Mouse (Mus musculus): ENCODE results near the gene Rnf183.
"Not testable (repeated sequence)": the region's sequence is repeated elsewhere in the genome, so short reads cannot be mapped to it uniquely, and the experiment has no call there.

The Rnf183 gene

GRCm38 (mm10) chr4:62435081-62435480 is at the start of gene Rnf183:
TSS of gene Rnf183 (minus strand) at chr4:62435252.
- in situ Hi-C loops (cut with MboI; ENCODE audit: low pct_unique_long_range_greater_than_20kb in 1 of 2, low sequenced_read_pairs in 2 of 2, unreplicated experiment in 1 of 2) = no loop called here

GRCm38 (mm10) chr4:62480709-62481605 is 45.9 kb upstream of the Rnf183 start:
- in situ Hi-C loops (cut with MboI; ENCODE audit: low pct_unique_long_range_greater_than_20kb in 1 of 2, low sequenced_read_pairs in 2 of 2, unreplicated experiment in 1 of 2) = no loop called here

- in situ Hi-C loops (cut with MboI; ENCODE audit: low pct_unique_long_range_greater_than_20kb in 1 of 2, low sequenced_read_pairs in 2 of 2, unreplicated experiment in 1 of 2) = no loop called here
These were observed 45.1 kb upstream of the Rnf183 start, which contains the start of gene Bspry for GRCm38 (mm10) chr4:62479937-62480708. TSS of gene Bspry (plus strand) at chr4:62480053.

GRCm38 (mm10) chr4:62479593-62479936 is 44.5 kb upstream of the Rnf183 start:
- in situ Hi-C loops (cut with MboI; ENCODE audit: low pct_unique_long_range_greater_than_20kb in 1 of 2, low sequenced_read_pairs in 2 of 2, unreplicated experiment in 1 of 2) = not testable (repeated sequence)

GRCm38 (mm10) chr4:62477542-62478244 is 42.6 kb upstream of the Rnf183 start:
- in situ Hi-C loops (cut with MboI; ENCODE audit: low pct_unique_long_range_greater_than_20kb in 1 of 2, low sequenced_read_pairs in 2 of 2, unreplicated experiment in 1 of 2) = no loop called here

- in situ Hi-C loops (cut with MboI; ENCODE audit: low pct_unique_long_range_greater_than_20kb in 1 of 2, low sequenced_read_pairs in 2 of 2, unreplicated experiment in 1 of 2) = no loop called here
These were observed 40.7 kb upstream of the Rnf183 start for GRCm38 (mm10) chr4:62475793-62476192.

- in situ Hi-C loops (cut with MboI; ENCODE audit: low pct_unique_long_range_greater_than_20kb in 1 of 2, low sequenced_read_pairs in 2 of 2, unreplicated experiment in 1 of 2) = no loop called here
These were observed 40.1 kb upstream of the Rnf183 start for GRCm38 (mm10) chr4:62475131-62475530.

GRCm38 (mm10) chr4:62472071-62472470 is 37.0 kb upstream of the Rnf183 start:
- in situ Hi-C loops (cut with MboI; ENCODE audit: low pct_unique_long_range_greater_than_20kb in 1 of 2, low sequenced_read_pairs in 2 of 2, unreplicated experiment in 1 of 2) = no loop called here

GRCm38 (mm10) chr4:62470598-62471051 is 35.6 kb upstream of the Rnf183 start, which contains the start of gene Wdr31:
TSS of gene Wdr31 (minus strand) at chr4:62470896.
- in situ Hi-C loops (cut with MboI; ENCODE audit: low pct_unique_long_range_greater_than_20kb in 1 of 2, low sequenced_read_pairs in 2 of 2, unreplicated experiment in 1 of 2) = no loop called here

- in situ Hi-C loops (cut with MboI; ENCODE audit: low pct_unique_long_range_greater_than_20kb in 1 of 2, low sequenced_read_pairs in 2 of 2, unreplicated experiment in 1 of 2) = no loop called here
These were observed 33.1 kb upstream of the Rnf183 start for GRCm38 (mm10) chr4:62468158-62468557.

GRCm38 (mm10) chr4:62463124-62463523 is 28.1 kb upstream of the Rnf183 start:
- in situ Hi-C loops (cut with MboI; ENCODE audit: low pct_unique_long_range_greater_than_20kb in 1 of 2, low sequenced_read_pairs in 2 of 2, unreplicated experiment in 1 of 2) = no loop called here

GRCm38 (mm10) chr4:62460348-62460747 is 25.3 kb upstream of the Rnf183 start:
- in situ Hi-C loops (cut with MboI; ENCODE audit: low pct_unique_long_range_greater_than_20kb in 1 of 2, low sequenced_read_pairs in 2 of 2, unreplicated experiment in 1 of 2) = no loop called here

- in situ Hi-C loops (cut with MboI; ENCODE audit: low pct_unique_long_range_greater_than_20kb in 1 of 2, low sequenced_read_pairs in 2 of 2, unreplicated experiment in 1 of 2) = no loop called here
These were observed 24.0 kb upstream of the Rnf183 start for GRCm38 (mm10) chr4:62459081-62459480.

GRCm38 (mm10) chr4:62454995-62455394 is 19.9 kb upstream of the Rnf183 start:
- in situ Hi-C loops (cut with MboI; ENCODE audit: low pct_unique_long_range_greater_than_20kb in 1 of 2, low sequenced_read_pairs in 2 of 2, unreplicated experiment in 1 of 2) = no loop called here

GRCm38 (mm10) chr4:62440986-62441385 is 5.9 kb upstream of the Rnf183 start:
- in situ Hi-C loops (cut with MboI; ENCODE audit: low pct_unique_long_range_greater_than_20kb in 1 of 2, low sequenced_read_pairs in 2 of 2, unreplicated experiment in 1 of 2) = no loop called here

- in situ Hi-C loops (cut with MboI; ENCODE audit: low pct_unique_long_range_greater_than_20kb in 1 of 2, low sequenced_read_pairs in 2 of 2, unreplicated experiment in 1 of 2) = no loop called here
These were observed 5.5 kb upstream of the Rnf183 start for GRCm38 (mm10) chr4:62440544-62440943.

GRCm38 (mm10) chr4:62439793-62440192 is 4.7 kb upstream of the Rnf183 start:
- in situ Hi-C loops (cut with MboI; ENCODE audit: low pct_unique_long_range_greater_than_20kb in 1 of 2, low sequenced_read_pairs in 2 of 2, unreplicated experiment in 1 of 2) = no loop called here

- in situ Hi-C loops (cut with MboI; ENCODE audit: low pct_unique_long_range_greater_than_20kb in 1 of 2, low sequenced_read_pairs in 2 of 2, unreplicated experiment in 1 of 2) = no loop called here
These were observed 2.8 kb upstream of the Rnf183 start for GRCm38 (mm10) chr4:62437871-62438270.

- in situ Hi-C loops (cut with MboI; ENCODE audit: low pct_unique_long_range_greater_than_20kb in 1 of 2, low sequenced_read_pairs in 2 of 2, unreplicated experiment in 1 of 2) = no loop called here
These were observed 2.3 kb upstream of the Rnf183 start for GRCm38 (mm10) chr4:62437256-62437778.

Data from mouse embryonic stem cell (cell line).